ENCODE assay signal across 1 mouse cellular context in genomic region chr9:96424027-96424426, GRCm38 (mm10).
TF ChIP-seq lines count a peak whose summit lies in the region.

No protein-coding gene starts in this region.

TF ChIP-seq in CH12.LX, 34 proteins besides CTCF, POLR2A, EP300 and RAD21:
- TF ChIP-seq SMC3 (IDR thresholded peaks at IDR 0.05; ENCODE audit: low read depth, low read length) (peak; percentile 13), TCF12 (IDR thresholded peaks at IDR 0.05; ENCODE audit: low read depth, low read length) (no peak), JUND (conservative IDR thresholded peaks at IDR 0.05; ENCODE audit: low read depth, low read length) (no peak)
